Mouse (Mus musculus) kidney, adult 2 months (tissue): ENCODE data around the gene Ocln.

Source experiments
- CTCF ChIP-seq: fragments of 200-500 bp; conservative IDR thresholded peaks from 2 replicates; pipeline ENCODE4 v1.5.1; 2011; ENCODE audit warnings: low read depth, mild to moderate bottlenecking, control low read depth, low read length, moderate library complexity, mixed read lengths; ENCODE audit not compliant: insufficient read depth, insufficient read length
- POLR2A ChIP-seq: fragments of 200-500 bp; IDR thresholded peaks from one replicate; pipeline ENCODE4 v1.6.1; 2011; ENCODE audit warnings: low read depth, low read length, control low read depth

DNA sequence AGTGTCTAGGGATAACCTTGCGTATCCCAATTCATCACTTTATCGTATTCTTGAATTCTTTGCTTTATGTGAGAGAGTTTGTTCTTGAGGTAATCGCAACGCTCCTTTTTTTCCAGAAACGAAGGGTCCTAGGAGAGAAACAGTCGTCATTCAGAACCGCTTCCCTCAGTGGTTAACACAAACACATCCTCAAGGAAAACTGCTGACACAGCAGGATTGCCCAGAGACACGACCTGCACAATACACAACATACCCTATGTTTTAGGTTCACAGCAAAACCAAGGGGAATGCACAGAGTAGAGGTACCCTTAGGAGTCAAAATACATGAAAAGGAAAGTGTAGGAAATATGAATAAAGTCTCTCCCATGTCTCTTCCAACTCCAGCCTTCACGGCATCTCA is 44.8 kb upstream of the Ocln start:
- TF ChIP-seq POLR2A (no peak), CTCF (no peak)
